Mouse (Mus musculus): ENCODE results near the gene Csf2rb.

DNA sequence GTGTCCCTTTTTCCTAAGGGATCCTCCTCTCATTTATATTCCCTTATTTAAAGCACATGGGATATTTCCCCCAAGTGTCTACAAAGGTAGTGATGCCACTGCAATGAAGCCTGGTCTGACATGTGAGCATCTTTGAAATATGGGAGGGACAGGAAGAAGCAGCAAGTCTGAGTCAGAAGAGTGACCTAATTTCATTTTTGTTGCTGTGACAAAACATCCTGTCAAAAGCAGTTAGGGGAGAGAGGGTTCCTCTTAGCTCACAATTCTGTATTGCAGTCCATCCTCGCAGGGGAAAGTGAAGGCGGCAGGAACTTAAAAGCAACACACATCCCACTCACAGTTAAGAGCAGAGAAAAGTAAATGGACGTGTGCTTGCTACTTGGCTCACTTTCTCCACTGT, 65.3 kb downstream of the Csf2rb start:
- no peak for TF ChIP-seq TAL1 (IDR thresholded peaks at IDR 0.05; ENCODE audit: low read length)
- no peak for TF ChIP-seq GATA1 (IDR thresholded peaks at IDR 0.05; ENCODE audit: low read length)
